Mouse (Mus musculus) embryonic facial prominence, embryonic 12.5 days (tissue): Measurements from ENCODE around the gene Nedd9. TPM values are rescaled to one million over a fixed set of nuclear protein-coding genes. Genes with fewer than 3 reads are reported as not detected.
A peak's percentile ranks its signal among the peaks of the same experiment; 100 is the strongest.

Experiments
- ATAC-seq: fragments of 200-750 bp; cut with Nextera tagmentation; 2 replicates; pipeline ENCODE4 v1.8.0; 2017; ENCODE audit not compliant: insufficient number of reproducible peaks, insufficient read depth, low FRiP score, low TSS enrichment
- H3K27ac ChIP-seq: fragments of 300-500 bp; sonication (generic); 2 replicates; pipeline ENCODE4 v1.5.1; 2016; ENCODE audit warnings: mild to moderate bottlenecking
- H3K27me3 ChIP-seq: fragments of 300-500 bp; sonication (generic); 2 replicates; pipeline ENCODE4 v1.6.1; 2016; ENCODE audit warnings: mild to moderate bottlenecking, moderate library complexity
- H3K36me3 ChIP-seq: fragments of 300-500 bp; sonication (generic); 2 replicates; pipeline ENCODE4 v1.6.1; 2016; ENCODE audit warnings: mild to moderate bottlenecking
- H3K4me1 ChIP-seq: fragments of 300-500 bp; sonication (generic); 2 replicates; pipeline ENCODE4 v1.6.1; 2016
- H3K4me2 ChIP-seq: fragments of 300-500 bp; sonication (generic); replicated peaks from 2 replicates; pipeline ENCODE4 v1.6.1; 2016; ENCODE audit warnings: mild to moderate bottlenecking, moderate library complexity
- H3K4me3 ChIP-seq: fragments of 300-500 bp; sonication (generic); 2 replicates; pipeline ENCODE4 v1.5.1; 2016; ENCODE audit warnings: mild to moderate bottlenecking
- H3K9ac ChIP-seq: fragments of 300-500 bp; sonication (generic); 2 replicates; pipeline ENCODE4 v1.6.1; 2016; ENCODE audit warnings: mild to moderate bottlenecking, moderate library complexity
- H3K9me3 ChIP-seq: fragments of 300-500 bp; sonication (generic); 2 replicates; pipeline ENCODE4 v1.6.1; 2016; ENCODE audit warnings: mild to moderate bottlenecking, moderate library complexity
- WGBS: fragments of 180-500 bp; shearing (Covaris S2); methylation state at CpG from one replicate; pipeline ENCODE4 v1.1.7; 2016; 5-methylcytosine and 5-hydroxymethylcytosine counted together
- polyA plus RNA-seq: library from polyadenylated mRNA; unstranded; fragments of >200 nt; fragmentation: Nextera tagmentation; extraction: Ambion mirVana; gene quantifications from 2 replicates; pipeline ENCODE4 v1.2.1, GENCODE M21; 2016

Gene Nedd9
- polyA plus RNA-seq, 1 experiment from 2014 or later = 20.6 TPM

DNA sequence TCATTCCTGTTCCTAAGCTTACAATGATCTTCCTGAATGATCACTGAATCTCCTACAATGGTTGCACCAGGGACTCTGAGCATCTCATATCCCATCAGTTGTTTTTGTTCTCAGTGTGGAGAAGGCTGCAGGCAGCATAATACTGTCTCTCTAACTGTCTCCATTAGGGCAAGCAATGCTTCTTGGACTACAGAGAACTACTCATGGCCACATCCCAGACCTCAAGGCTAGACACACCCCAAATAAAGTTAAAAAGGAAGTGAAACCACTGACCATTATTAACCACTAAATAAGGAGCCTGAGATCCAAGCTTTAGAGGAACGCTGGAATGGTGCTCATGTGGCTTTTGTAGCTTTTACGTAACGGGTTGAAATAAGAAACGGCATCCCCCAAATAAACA, 20.5 kb downstream of the Nedd9 start:
- no peaks in the 10 kb centered on the region for H3K9me3 ChIP-seq
- H3K27me3 ChIP-seq = no peaks in the 10 kb centered on the region
- no peaks in the 10 kb centered on the region for H3K36me3 ChIP-seq
- no peaks in the 10 kb centered on the region for H3K4me1 ChIP-seq
- H3K9ac ChIP-seq = no peak overlapping the region
- no peak for ATAC-seq
- H3K4me2 ChIP-seq = no peak overlapping the region
- H3K4me3 ChIP-seq = no peak overlapping the region
- WGBS = 80% methylated on average over 4 of the region's 4 CpGs
- H3K27ac ChIP-seq = no peak overlapping the region

DNA sequence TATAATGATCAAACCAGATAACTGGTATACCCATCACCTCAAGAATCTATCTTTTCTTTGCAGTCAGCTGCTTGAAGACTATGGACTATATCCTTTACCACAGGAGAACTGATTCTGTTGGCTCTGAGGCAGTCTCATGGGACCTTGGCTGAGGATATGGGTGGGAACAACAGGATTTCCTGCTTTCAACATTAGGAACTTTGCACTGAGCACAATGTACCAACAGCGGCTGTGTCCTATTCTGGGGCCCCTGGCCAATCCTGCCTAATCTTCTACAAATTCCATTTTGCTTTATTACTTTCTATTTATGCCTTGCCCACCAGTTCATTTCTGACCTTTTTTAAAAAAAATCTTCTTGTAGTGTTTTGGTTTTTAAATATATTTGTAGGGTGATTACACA, 21.0 kb downstream of the Nedd9 start:
- Histone ChIP-seq H3K4me1 (no peaks in the 10 kb centered on the region), H3K36me3 (no peaks in the 10 kb centered on the region), H3K9me3 (no peaks in the 10 kb centered on the region), H3K27me3 (no peaks in the 10 kb centered on the region), H3K4me2 (no peak overlapping the region), H3K4me3 (no peak overlapping the region), H3K9ac (no peak overlapping the region), H3K27ac (no peak overlapping the region)
- ATAC-seq = no peak
- 92% methylated on average over 1 of the region's 1 CpGs for WGBS

DNA sequence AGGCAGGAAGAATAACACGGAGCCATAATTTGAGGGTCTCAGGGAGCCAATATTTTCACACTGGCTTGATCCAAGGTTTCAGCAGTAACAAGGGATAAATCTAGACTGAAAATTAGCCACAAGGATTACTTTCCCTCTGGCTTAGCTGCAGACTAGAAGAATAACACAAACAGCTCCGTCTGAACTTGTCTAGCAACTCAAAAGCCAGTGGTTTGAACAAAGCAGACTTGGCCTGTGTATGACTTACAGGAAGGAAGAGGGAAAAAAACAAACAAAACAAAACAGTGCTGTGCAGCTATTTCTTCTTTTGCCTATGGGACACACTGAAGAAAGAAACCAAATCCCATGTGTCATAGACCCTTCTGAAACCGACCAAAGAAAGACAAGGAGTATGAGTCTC, 25.7 kb downstream of the Nedd9 start:
- H3K9ac ChIP-seq = no peak overlapping the region
- H3K9me3 ChIP-seq = no peaks in the 10 kb centered on the region
- no peak overlapping the region for H3K4me3 ChIP-seq
- WGBS = 53% methylated on average over 3 of the region's 3 CpGs
- no peaks in the 10 kb centered on the region for H3K27me3 ChIP-seq
- no peaks in the 10 kb centered on the region for H3K36me3 ChIP-seq
- H3K4me2 ChIP-seq = no peak overlapping the region
- no peak overlapping the region for H3K27ac ChIP-seq
- peaks cover 16% of the 10 kb centered on the region for H3K4me1 ChIP-seq
- ATAC-seq = no peak

DNA sequence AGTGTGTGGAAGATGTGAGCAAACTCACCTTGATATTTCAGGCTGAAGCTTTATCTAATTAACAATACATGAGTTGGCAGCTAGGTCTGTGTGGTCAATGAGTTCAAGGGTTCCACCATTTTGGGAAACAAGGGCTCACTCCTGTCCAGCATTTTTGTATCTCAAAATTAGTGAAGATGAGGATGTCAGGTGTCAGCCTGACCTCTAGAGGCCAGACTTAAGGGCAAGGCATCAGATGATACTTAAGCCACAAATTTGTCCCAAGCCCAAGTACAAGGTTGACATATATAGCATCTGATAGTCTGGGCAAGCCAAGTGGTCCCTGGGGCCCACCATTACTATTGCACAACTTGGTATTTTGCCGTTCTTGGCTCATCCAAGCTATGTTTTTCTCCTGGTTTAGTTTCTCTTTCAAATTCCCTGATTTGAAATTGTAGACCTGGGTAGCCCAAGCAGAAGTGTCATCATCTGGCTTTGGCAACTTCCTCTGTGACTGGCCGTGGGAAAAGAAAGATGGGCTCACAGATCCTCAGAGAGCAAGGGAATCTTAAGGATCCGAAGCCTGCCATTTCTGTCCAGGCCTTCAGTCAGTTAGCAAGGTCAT, 27.4 kb downstream of the Nedd9 start:
- Histone ChIP-seq H3K4me2 (no peak overlapping the region), H3K9ac (no peak overlapping the region), H3K27me3 (no peaks in the 10 kb centered on the region), H3K36me3 (no peaks in the 10 kb centered on the region), H3K4me1 (peaks cover 20% of the 10 kb centered on the region), H3K4me3 (no peak overlapping the region), H3K9me3 (no peaks in the 10 kb centered on the region), H3K27ac (no peak overlapping the region)
- ATAC-seq = no peak
- WGBS = 91% methylated on average over 3 of the region's 3 CpGs

DNA sequence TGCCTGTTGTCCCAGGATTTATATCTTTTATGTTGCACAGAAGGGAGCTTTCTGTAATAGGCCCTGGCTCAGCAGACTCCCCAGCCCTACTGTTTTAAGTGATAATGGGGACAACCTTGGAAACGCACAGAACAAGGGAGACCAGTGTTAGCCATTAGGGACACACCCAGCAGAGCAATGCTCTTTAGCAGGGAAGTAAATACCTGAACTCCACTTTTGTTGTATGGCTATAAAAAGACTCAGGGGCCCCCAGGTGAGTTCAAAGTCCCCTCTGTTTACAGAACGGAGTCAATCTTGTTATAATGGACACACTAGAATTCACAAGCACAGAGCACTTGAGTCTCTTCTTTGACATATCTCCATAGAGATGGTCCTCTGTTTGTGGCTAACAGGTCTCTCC, 28.5 kb downstream of the Nedd9 start:
- H3K9me3 ChIP-seq = no peaks in the 10 kb centered on the region
- H3K27ac ChIP-seq = no peak overlapping the region
- H3K4me3 ChIP-seq = no peak overlapping the region
- H3K9ac ChIP-seq = no peak overlapping the region
- H3K4me1 ChIP-seq = peaks cover 20% of the 10 kb centered on the region
- 68% methylated on average over 2 of the region's 2 CpGs for WGBS
- no peaks in the 10 kb centered on the region for H3K36me3 ChIP-seq
- no peak overlapping the region for H3K4me2 ChIP-seq
- no peaks in the 10 kb centered on the region for H3K27me3 ChIP-seq
- no peak for ATAC-seq

DNA sequence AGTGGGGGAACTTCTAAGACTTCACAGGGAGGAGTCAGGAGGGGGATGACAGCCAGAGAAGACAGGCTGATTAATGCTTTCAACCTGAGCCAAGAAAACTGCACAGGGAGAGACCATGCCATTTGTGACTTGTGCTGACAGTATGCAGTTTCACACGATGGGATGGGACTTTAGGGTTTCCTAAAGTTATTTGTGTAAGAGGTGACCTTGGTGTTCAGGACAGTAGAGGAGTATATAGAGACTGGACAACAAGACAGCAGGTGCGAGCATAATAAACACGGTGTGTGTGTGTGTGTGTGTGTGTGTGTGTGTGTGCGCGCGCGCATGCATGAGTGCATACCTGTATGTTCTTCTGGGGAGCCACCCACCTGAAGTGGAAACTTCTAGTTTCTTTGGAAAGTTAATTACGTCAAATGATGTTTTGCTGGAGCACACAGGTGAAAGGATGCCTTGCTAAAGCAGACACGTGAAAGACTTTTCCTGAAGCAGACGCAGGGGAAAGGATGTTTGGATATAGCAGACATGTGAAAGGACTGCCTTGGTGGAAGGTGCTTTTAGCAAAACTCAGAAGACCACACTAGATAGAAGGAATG, 29.3 kb downstream of the Nedd9 start:
- no peaks in the 10 kb centered on the region for H3K9me3 ChIP-seq
- H3K4me1 ChIP-seq = peaks cover 20% of the 10 kb centered on the region
- H3K27me3 ChIP-seq = no peaks in the 10 kb centered on the region
- H3K9ac ChIP-seq = no peak overlapping the region
- 86% methylated on average over 10 of the region's 10 CpGs for WGBS
- 0 out of 2 replicates have a peak overlapping the region, but pooled peaks have one; percentile 46 for H3K27ac ChIP-seq
- no peak overlapping the region for H3K4me2 ChIP-seq
- ATAC-seq = no peak
- H3K36me3 ChIP-seq = no peaks in the 10 kb centered on the region
- H3K4me3 ChIP-seq = no peak overlapping the region

DNA sequence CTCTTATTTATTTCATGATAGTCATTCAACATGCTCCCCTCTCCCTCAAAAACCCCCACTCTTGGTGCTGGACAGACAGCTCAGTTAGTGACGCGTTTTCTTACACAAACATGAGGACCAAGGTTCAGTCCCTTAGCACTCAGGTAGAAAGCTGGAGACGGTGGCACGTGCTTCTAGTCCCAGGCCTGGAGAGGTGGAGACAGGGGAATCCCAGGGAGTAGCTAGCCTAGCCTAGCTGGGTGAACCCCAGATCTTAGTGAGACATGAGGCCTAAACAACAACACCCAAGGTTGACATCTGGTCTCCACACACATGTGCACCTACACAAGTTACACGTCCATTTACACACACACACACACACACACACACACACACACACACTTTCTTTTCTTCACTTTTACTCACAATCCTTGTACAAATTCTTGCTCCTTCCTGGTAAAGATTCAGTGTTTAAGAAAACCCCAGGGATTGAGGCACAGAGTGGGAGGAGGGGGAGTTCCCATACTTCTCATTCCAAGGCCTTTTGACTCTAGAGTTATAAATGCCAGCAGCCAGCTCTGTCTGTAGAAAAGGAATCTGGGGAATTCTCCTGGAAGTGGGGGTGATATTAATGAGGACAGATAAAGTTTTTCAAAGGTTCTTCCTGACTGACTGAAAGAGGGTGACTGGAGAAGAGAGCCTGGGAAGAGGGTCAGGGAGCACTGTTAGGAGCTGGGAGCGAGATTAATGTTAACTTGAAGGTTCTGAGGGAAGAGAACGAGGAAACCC, 29.9 kb downstream of the Nedd9 start:
- peaks cover 20% of the 10 kb centered on the region for H3K4me1 ChIP-seq
- no peaks in the 10 kb centered on the region for H3K27me3 ChIP-seq
- H3K9me3 ChIP-seq = no peaks in the 10 kb centered on the region
- no peak overlapping the region for H3K9ac ChIP-seq
- no peaks in the 10 kb centered on the region for H3K36me3 ChIP-seq
- H3K27ac ChIP-seq = peak overlapping the region; percentile 46; the same call in 1 of the 2 replicates
- H3K4me3 ChIP-seq = no peak overlapping the region
- H3K4me2 ChIP-seq = no peak overlapping the region
- no peak for ATAC-seq
- 67% methylated on average over 7 of the region's 7 CpGs for WGBS

DNA sequence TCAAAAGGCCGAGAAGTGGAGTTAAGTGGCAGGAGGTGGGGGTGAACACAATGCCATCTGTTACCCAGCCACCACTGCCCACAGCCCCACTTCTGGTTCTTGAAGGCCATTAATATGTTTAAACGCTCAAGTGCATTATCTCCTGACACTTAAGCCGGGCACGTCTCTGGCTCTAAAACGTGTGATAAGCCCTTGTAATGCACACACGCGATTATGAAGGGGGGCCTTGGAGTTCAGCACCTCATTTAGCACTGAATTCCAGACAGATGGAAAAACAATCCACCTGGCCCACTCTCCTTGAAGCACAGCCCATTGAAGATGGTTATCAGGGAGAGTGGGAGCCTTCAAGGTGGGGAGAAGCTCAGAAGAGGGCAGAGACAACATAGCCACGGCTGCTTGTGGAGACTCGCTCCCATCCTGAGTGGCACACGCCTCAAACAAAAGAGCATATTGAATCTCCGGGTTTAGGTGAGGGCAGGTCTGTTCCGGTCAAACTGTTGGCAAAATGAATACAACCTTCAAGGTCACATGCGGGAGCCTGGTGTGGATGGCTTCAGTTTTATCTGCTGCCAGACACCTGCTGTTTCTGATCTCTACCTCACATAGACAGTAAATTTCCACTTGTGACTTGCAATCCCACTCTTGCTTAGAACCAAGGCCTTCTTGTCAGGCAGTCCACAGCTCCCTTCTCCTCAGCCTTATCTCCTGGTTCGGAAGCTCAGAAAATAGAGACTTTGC, 30.7 kb downstream of the Nedd9 start:
- WGBS = 75% methylated on average over 14 of the region's 14 CpGs
- Histone ChIP-seq H3K9me3 (no peaks in the 10 kb centered on the region), H3K4me3 (no peak overlapping the region), H3K27me3 (no peaks in the 10 kb centered on the region), H3K9ac (no peak overlapping the region), H3K36me3 (no peaks in the 10 kb centered on the region), H3K4me1 (peaks cover 20% of the 10 kb centered on the region), H3K4me2 (no peak overlapping the region), H3K27ac (no peak overlapping the region; the same call in 1 of the 2 replicates)
- ATAC-seq = no peak

DNA sequence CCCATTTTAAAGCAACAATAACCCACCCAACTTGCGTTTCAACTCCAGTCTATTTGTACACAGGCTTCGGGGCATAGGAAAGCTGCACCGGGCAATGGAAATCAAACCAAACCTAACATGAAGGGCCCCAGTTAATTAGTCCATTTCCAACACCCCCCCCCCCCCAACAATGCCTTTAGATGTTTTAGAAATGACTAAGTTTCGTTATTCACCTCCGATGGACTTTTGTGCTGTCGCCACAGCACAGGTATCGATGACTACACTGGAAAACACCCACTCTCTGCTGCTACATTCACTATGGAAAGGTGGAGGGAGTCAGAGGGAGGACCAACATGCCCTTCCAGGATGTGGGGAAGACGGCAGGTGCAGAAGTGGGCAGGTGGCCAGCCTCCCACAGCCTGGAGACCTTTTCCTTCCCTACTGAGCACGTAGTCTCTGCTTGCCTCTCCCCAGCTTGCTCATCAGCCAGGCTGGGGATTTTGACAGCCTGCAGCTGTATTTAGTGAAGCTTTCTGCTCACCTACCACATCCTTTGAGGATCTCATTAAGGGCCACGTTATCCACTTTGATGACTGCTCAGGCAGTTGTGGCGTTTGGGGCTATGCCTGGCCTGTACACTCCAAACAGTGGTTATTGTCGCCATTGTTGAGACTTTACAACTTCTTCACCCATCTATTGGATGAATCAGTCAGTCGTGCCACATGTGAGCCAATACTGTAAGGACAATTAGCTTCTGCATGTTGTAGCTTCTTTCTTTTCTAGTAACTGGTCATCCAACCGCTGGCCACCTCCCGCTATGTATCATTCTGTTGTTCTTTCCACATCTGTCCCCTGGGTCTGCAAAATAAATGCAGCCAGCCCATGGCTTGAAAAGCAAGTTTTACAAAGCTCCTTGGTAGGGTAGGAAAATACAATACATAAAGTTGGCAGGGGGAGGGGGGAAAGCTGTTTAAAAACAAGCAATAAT, 33.7 kb downstream of the Nedd9 start:
- Histone ChIP-seq H3K27me3 (no peaks in the 10 kb centered on the region), H3K9ac (no peak overlapping the region), H3K27ac (no peak overlapping the region), H3K9me3 (no peaks in the 10 kb centered on the region), H3K4me3 (no peak overlapping the region), H3K4me2 (no peak overlapping the region), H3K36me3 (no peaks in the 10 kb centered on the region), H3K4me1 (peaks cover 24% of the 10 kb centered on the region)
- ATAC-seq = no peak
- WGBS = 86% methylated on average over 15 of the region's 15 CpGs

DNA sequence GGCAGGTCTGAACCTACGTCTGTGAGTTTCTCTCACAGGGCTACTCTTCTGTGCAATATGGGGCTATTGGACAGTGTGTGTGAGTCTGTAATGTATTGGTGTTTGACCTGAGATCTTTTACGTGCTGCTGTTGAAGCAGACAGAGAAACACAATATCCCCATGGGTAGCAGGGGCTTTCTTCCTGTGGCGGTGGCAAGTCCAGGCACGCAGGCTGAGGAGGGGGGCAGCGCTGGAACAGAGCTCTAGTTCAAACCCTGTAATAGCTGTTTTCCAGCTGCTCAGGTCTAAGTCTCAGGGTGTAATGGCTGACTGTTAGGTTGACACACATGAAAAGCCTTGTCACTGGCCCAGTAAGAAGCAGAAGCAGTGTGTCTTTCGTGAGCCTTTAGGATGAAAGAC, 36.3 kb downstream of the Nedd9 start:
- Histone ChIP-seq H3K9me3 (no peaks in the 10 kb centered on the region), H3K4me3 (no peak overlapping the region), H3K4me2 (no peak overlapping the region), H3K27ac (no peak overlapping the region), H3K9ac (no peak overlapping the region), H3K36me3 (no peaks in the 10 kb centered on the region), H3K27me3 (no peaks in the 10 kb centered on the region), H3K4me1 (peaks cover 5% of the 10 kb centered on the region; the same call in 1 of the 2 replicates)
- WGBS = 36% methylated on average over 6 of the region's 6 CpGs
- 0 out of 2 replicates have a peak, but pooled peaks have one; percentile 28 for ATAC-seq

DNA sequence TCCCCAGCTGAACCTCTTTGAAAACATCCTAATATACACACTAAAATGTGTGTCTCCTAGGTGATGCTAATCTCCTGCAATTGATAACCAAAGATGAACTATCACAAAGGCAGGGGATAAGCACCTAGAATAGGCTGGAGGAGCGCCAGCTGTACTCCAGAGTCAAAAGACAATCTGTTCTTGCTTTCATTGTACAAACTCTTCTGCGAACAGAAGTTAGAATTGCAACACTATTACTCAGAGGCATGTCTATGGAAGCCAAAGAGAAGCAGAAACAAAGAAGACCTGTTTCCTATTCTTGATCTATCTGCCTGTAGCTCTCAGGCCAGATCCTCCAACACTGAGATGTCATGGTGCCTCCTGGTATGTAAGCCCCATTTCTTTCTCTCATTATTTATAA, 38.0 kb downstream of the Nedd9 start:
- Histone ChIP-seq H3K9ac (no peak overlapping the region), H3K27me3 (no peaks in the 10 kb centered on the region), H3K4me3 (no peak overlapping the region), H3K4me2 (no peak overlapping the region), H3K36me3 (no peaks in the 10 kb centered on the region), H3K9me3 (no peaks in the 10 kb centered on the region), H3K4me1 (peaks cover 5% of the 10 kb centered on the region; the same call in 1 of the 2 replicates), H3K27ac (no peak overlapping the region)
- 88% methylated on average over 2 of the region's 2 CpGs for WGBS
- no peak for ATAC-seq
